Mouse (Mus musculus) liver, embryonic 11.5 days (tissue): ENCODE results near the gene Lrrc46. TPM values are rescaled to one million over a fixed set of nuclear protein-coding genes. Genes with fewer than 3 reads are reported as not detected.

Experiments used
- ATAC-seq: fragments of 200-750 bp; cut with Nextera tagmentation; replicated peaks from 2 replicates; pipeline ENCODE4 v1.8.0; 2017; ENCODE audit warnings: moderate number of reproducible peaks, mild to moderate bottlenecking, moderate TSS enrichment, moderate library complexity; ENCODE audit not compliant: low FRiP score
- DNase-seq: peaks from one replicate; pipeline ENCODE4 v3.0.0-alpha.2; 2017; ENCODE audit warnings: low spot score
- H3K27ac ChIP-seq: fragments of 300-500 bp; sonication (generic); 2 replicates; pipeline ENCODE4 v1.5.1; 2014; ENCODE audit warnings: mild to moderate bottlenecking, low read depth, low read length, control low read depth
- H3K27me3 ChIP-seq: fragments of 300-500 bp; sonication (generic); replicated peaks from 2 replicates; pipeline ENCODE4 v1.6.1; 2014; ENCODE audit warnings: low read length, mixed read lengths; ENCODE audit not compliant: control insufficient read depth, insufficient read depth
- H3K36me3 ChIP-seq: fragments of 300-500 bp; sonication (generic); 2 replicates; pipeline ENCODE4 v1.6.1; 2014; ENCODE audit warnings: mild to moderate bottlenecking, low read length, moderate library complexity, mixed read lengths; ENCODE audit not compliant: control insufficient read depth, insufficient read depth
- H3K4me1 ChIP-seq: fragments of 300-500 bp; sonication (generic); replicated peaks from 2 replicates; pipeline ENCODE4 v1.6.1; 2014; ENCODE audit warnings: low read length, mixed read lengths; ENCODE audit not compliant: control insufficient read depth, insufficient read depth
- H3K4me2 ChIP-seq: fragments of 300-500 bp; sonication (generic); 2 replicates; pipeline ENCODE4 v1.6.1; 2014; ENCODE audit warnings: mild to moderate bottlenecking, control low read depth, moderate library complexity
- H3K4me3 ChIP-seq: fragments of 300-500 bp; sonication (generic); 2 replicates; pipeline ENCODE4 v1.5.1; 2014; ENCODE audit warnings: low read depth, low read length, control low read depth
- H3K9ac ChIP-seq: fragments of 300-500 bp; sonication (generic); 2 replicates; pipeline ENCODE4 v1.6.1; 2014; ENCODE audit warnings: low read depth, low read length, control low read depth
- H3K9me3 ChIP-seq: fragments of 300-500 bp; sonication (generic); 2 replicates; pipeline ENCODE4 v1.6.1; 2016; ENCODE audit warnings: low read length, inconsistent platforms, mixed read lengths; ENCODE audit not compliant: control insufficient read depth
- WGBS: fragments of 180-500 bp; shearing (Covaris S2); extraction: QIAGEN DNeasy Blood & Tissue Kit; methylation state at CpG from one replicate; pipeline ENCODE4 v1.1.7; 2014; 5-methylcytosine and 5-hydroxymethylcytosine counted together
- polyA plus RNA-seq: library from polyadenylated mRNA; unstranded; fragments of >200 nt; fragmentation: Nextera tagmentation; extraction: Ambion mirVana; gene quantifications from 2 replicates; pipeline ENCODE4 v1.2.1, GENCODE M21; 2014

Lrrc46 gene
- polyA plus RNA-seq, 1 experiment from 2014 or later: 0.49 TPM

- DNase-seq (no peak), ATAC-seq (no peak)
- H3K27ac ChIP-seq: no peak overlapping the region
- H3K9me3 ChIP-seq: no peaks in the 10 kb centered on the region
- WGBS: 29% methylated on average over 10 of the region's 10 CpGs
- H3K4me3 ChIP-seq: no peak overlapping the region
- peaks cover 14% of the 10 kb centered on the region for H3K4me1 ChIP-seq
- H3K27me3 ChIP-seq: peaks cover 55% of the 10 kb centered on the region
- no peak overlapping the region for H3K9ac ChIP-seq
- no peak overlapping the region for H3K4me2 ChIP-seq
- H3K36me3 ChIP-seq: no peaks in the 10 kb centered on the region
Measured at GRCm38 (mm10) chr11:97024977-97025376, 16.2 kb downstream of the Lrrc46 start.

GRCm38 (mm10) chr11:97021873-97022484, 19.2 kb downstream of the Lrrc46 start:
- peak overlapping the region; percentile 59 for H3K9ac ChIP-seq
- DNase-seq (peak; percentile 75), ATAC-seq (peak; percentile 59)
- H3K9me3 ChIP-seq: no peaks in the 10 kb centered on the region
- no peaks in the 10 kb centered on the region for H3K36me3 ChIP-seq
- peaks cover 85% of the 10 kb centered on the region for H3K27me3 ChIP-seq
- H3K4me2 ChIP-seq: peak overlapping the region; percentile 83
- peaks cover 14% of the 10 kb centered on the region for H3K4me1 ChIP-seq
- H3K4me3 ChIP-seq: peak overlapping the region; percentile 60
- WGBS: under 1% methylated on average over 50 of the region's 50 CpGs
- no peak overlapping the region for H3K27ac ChIP-seq

GRCm38 (mm10) chr11:97021121-97021765, 20.0 kb downstream of the Lrrc46 start:
- Histone ChIP-seq H3K4me1 (peaks cover 14% of the 10 kb centered on the region), H3K9ac (no peak overlapping the region), H3K4me3 (peak overlapping the region; percentile 60), H3K9me3 (no peaks in the 10 kb centered on the region), H3K27me3 (peaks cover 93% of the 10 kb centered on the region), H3K27ac (no peak overlapping the region), H3K4me2 (peak overlapping the region; percentile 83), H3K36me3 (no peaks in the 10 kb centered on the region)
- WGBS: 4% methylated on average over 27 of the region's 27 CpGs
- no peak for ATAC-seq
- peak; percentile 56 for DNase-seq

- DNase-seq (no peak), ATAC-seq (no peak)
- Histone ChIP-seq H3K4me3 (no peak overlapping the region; the same call in 1 of the 2 replicates), H3K27me3 (peaks cover 96% of the 10 kb centered on the region), H3K27ac (no peak overlapping the region), H3K9ac (no peak overlapping the region), H3K4me2 (no peak overlapping the region), H3K4me1 (peaks cover 10% of the 10 kb centered on the region), H3K9me3 (no peaks in the 10 kb centered on the region), H3K36me3 (no peaks in the 10 kb centered on the region)
- WGBS: 6% methylated on average over 13 of the region's 13 CpGs
Measured at GRCm38 (mm10) chr11:97019345-97019708, 21.9 kb downstream of the Lrrc46 start.

GRCm38 (mm10) chr11:97018583-97019344, 22.4 kb downstream of the Lrrc46 start:
- H3K9ac ChIP-seq: no peak overlapping the region
- H3K27me3 ChIP-seq: peaks cover 96% of the 10 kb centered on the region
- WGBS: 2% methylated on average over 60 of the region's 68 CpGs
- peaks cover 10% of the 10 kb centered on the region for H3K4me1 ChIP-seq
- no peaks in the 10 kb centered on the region for H3K9me3 ChIP-seq
- DNase-seq (no peak), ATAC-seq (no peak)
- H3K4me2 ChIP-seq: peak overlapping the region; percentile 61
- H3K36me3 ChIP-seq: no peaks in the 10 kb centered on the region
- H3K27ac ChIP-seq: no peak overlapping the region
- H3K4me3 ChIP-seq: peak overlapping the region; percentile 31

- Histone ChIP-seq H3K27ac (no peak overlapping the region), H3K4me2 (peak overlapping the region; percentile 61), H3K4me1 (peaks cover 10% of the 10 kb centered on the region), H3K4me3 (peak overlapping the region; percentile 31), H3K9ac (no peak overlapping the region), H3K27me3 (peaks cover 95% of the 10 kb centered on the region), H3K36me3 (no peaks in the 10 kb centered on the region), H3K9me3 (no peaks in the 10 kb centered on the region)
- no peak for DNase-seq
- no peak for ATAC-seq
- 2% methylated on average over 36 of the region's 36 CpGs for WGBS
Measured at GRCm38 (mm10) chr11:97017696-97018582, 23.3 kb downstream of the Lrrc46 start.

- Histone ChIP-seq H3K4me2 (no peak within 1 kb of the TSS), H3K9me3 (no peaks in the 10 kb centered on the region), H3K9ac (no peak within 1 kb of the TSS), H3K4me1 (peaks cover 3% of the 10 kb centered on the region; the same call in 1 of the 2 replicates), H3K36me3 (no peaks in the 10 kb centered on the region), H3K4me3 (no peak within 1 kb of the TSS), H3K27ac (no peak within 1 kb of the TSS), H3K27me3 (peaks cover 88% of the 10 kb centered on the region)
- ATAC-seq: no peak
- no peak for DNase-seq
- WGBS: 31% methylated on average over 8 of the region's 8 CpGs
Measured at GRCm38 (mm10) chr11:97013121-97013670, 28.0 kb downstream of the Lrrc46 start, which contains the start of gene Sp6. Gene Sp6, plus strand, starts transcription at chr11:97013394.
